Mouse (Mus musculus) lung, embryonic 16.5 days (tissue): ENCODE data around the gene Rfxap. TPM values are rescaled to one million over a fixed set of nuclear protein-coding genes. Genes with fewer than 3 reads are reported as not detected.

Source experiments
- ATAC-seq: fragments of 200-750 bp; cut with Nextera tagmentation; 2 replicates; pipeline ENCODE4 v1.8.0; 2017; ENCODE audit warnings: low read depth, mild to moderate bottlenecking, moderate library complexity
- H3K27ac ChIP-seq: fragments of 300-500 bp; sonication (generic); 2 replicates; pipeline ENCODE4 v1.5.1; 2014; ENCODE audit warnings: mild to moderate bottlenecking, control low read depth, low read length
- H3K27me3 ChIP-seq: fragments of 300-500 bp; sonication (generic); 2 replicates; pipeline ENCODE4 v1.6.1; 2014; ENCODE audit warnings: low read depth, low read length, mixed read lengths; ENCODE audit not compliant: control insufficient read depth, insufficient read depth
- H3K36me3 ChIP-seq: fragments of 300-500 bp; sonication (generic); 2 replicates; pipeline ENCODE4 v1.6.1; 2014; ENCODE audit warnings: low read length; ENCODE audit not compliant: control insufficient read depth, insufficient read depth
- H3K4me1 ChIP-seq: fragments of 300-500 bp; sonication (generic); replicated peaks from 2 replicates; pipeline ENCODE4 v1.6.1; 2014; ENCODE audit warnings: low read length, mixed read lengths; ENCODE audit not compliant: control insufficient read depth, insufficient read depth
- H3K4me2 ChIP-seq: fragments of 300-500 bp; sonication (generic); 2 replicates; pipeline ENCODE4 v1.6.1; 2014; ENCODE audit warnings: low read depth, low read length, control low read depth
- H3K4me3 ChIP-seq: fragments of 300-500 bp; sonication (generic); 2 replicates; pipeline ENCODE4 v1.5.1; 2014; ENCODE audit warnings: mild to moderate bottlenecking, low read length, control low read depth
- H3K9ac ChIP-seq: fragments of 300-500 bp; sonication (generic); 2 replicates; pipeline ENCODE4 v1.6.1; 2014; ENCODE audit warnings: low read length, control low read depth
- H3K9me3 ChIP-seq: fragments of 300-500 bp; sonication (generic); 2 replicates; pipeline ENCODE4 v1.6.1; 2016; ENCODE audit warnings: low read length; ENCODE audit not compliant: control insufficient read depth
- WGBS: fragments of 180-500 bp; shearing (Covaris S2); extraction: QIAGEN DNeasy Blood & Tissue Kit; methylation state at CpG from one replicate; pipeline ENCODE4 v1.1.7; 2014; 5-methylcytosine and 5-hydroxymethylcytosine counted together
- polyA plus RNA-seq: library from polyadenylated mRNA; unstranded; fragments of >200 nt; fragmentation: Nextera tagmentation; extraction: Ambion mirVana; gene quantifications from 2 replicates; pipeline ENCODE4 v1.2.1, GENCODE M21; 2015

The Rfxap gene
- polyA plus RNA-seq, 1 experiment from 2014 or later: 25.4 TPM

DNA sequence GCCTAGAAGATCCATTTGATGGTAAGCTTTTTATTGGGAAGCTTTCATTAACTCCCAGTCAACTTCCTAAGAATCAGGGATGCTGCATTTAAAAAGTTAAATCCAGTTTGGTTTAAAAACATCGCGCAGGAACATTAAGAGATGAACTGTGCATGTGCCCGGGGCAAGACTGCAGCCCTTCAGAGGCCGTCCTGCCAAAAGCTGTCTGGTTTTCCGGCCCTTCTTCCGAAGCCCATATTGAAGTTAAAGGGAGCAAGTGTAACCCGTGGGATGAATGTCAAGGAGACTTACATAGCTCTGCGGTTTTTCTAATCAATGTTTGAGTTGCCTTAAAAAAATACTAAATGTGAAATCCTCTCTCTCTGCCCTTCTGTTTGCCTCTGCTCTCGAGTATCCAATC, 48.4 kb downstream of the Rfxap start:
- ATAC-seq: no peak
- Histone ChIP-seq H3K4me1 (peaks cover 32% of the 10 kb centered on the region), H3K27me3 (no peaks in the 10 kb centered on the region; the same call in 1 of the 2 replicates), H3K27ac (no peak overlapping the region), H3K9me3 (no peaks in the 10 kb centered on the region), H3K36me3 (no peaks in the 10 kb centered on the region), H3K4me2 (no peak overlapping the region), H3K4me3 (no peak overlapping the region), H3K9ac (no peak overlapping the region)
- 60% methylated on average over 9 of the region's 9 CpGs for WGBS

DNA sequence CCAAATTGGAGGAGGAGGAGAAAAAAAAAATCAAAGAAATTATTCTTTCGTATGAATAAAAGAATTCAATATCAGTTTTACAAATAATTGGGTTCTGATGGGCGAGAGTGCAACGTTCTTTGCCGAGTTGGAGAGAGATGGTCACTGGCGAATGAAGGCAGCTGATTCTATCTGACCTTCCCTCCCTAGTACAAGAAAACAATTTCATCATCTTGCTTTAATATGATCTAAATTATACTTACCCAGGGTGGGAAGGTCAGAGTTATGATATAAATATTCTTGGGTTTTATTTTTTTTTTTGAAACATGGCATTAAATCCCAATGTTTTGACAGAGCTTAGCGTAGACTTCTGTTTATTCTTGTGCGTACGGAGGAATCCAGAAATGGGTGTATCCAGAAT, 50.1 kb downstream of the Rfxap start:
- H3K9ac ChIP-seq: no peak overlapping the region
- no peaks in the 10 kb centered on the region; the same call in 1 of the 2 replicates for H3K27me3 ChIP-seq
- no peak overlapping the region for H3K27ac ChIP-seq
- no peak overlapping the region for H3K4me3 ChIP-seq
- peak overlapping the region; percentile 37 for H3K4me2 ChIP-seq
- no peaks in the 10 kb centered on the region for H3K9me3 ChIP-seq
- ATAC-seq: no peak
- no peaks in the 10 kb centered on the region for H3K36me3 ChIP-seq
- WGBS: 52% methylated on average over 8 of the region's 8 CpGs
- H3K4me1 ChIP-seq: peaks cover 29% of the 10 kb centered on the region

DNA sequence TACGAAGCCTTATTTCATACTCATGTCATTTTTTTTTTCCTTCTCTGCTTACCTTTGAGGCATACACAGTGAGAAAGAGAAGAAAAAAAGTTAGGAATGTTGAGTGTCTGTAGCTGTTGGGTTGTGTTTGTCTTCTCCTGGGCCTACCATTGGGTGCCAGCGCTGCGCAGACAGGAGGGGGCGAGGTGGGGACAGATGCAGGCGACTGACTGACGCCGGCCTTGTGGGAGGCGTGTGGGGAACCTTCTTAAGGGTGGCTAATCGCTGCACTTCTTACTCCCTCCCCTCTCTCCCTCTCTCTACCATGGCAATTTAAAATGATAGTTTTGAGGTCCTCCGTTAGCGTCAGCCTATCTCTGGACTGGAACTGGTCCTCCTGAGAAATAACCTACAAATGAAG, 51.5 kb downstream of the Rfxap start:
- H3K4me3 ChIP-seq: peak overlapping the region; percentile 82
- peak overlapping the region; percentile 85 for H3K9ac ChIP-seq
- no peaks in the 10 kb centered on the region for H3K9me3 ChIP-seq
- no peaks in the 10 kb centered on the region; the same call in 1 of the 2 replicates for H3K27me3 ChIP-seq
- peak overlapping the region; percentile 98 for H3K4me2 ChIP-seq
- ATAC-seq: peak; percentile 76
- H3K36me3 ChIP-seq: peaks cover under 1% of the 10 kb centered on the region
- H3K27ac ChIP-seq: peak overlapping the region; percentile 88
- H3K4me1 ChIP-seq: peaks cover 29% of the 10 kb centered on the region
- 0% methylated on average over 11 of the region's 11 CpGs for WGBS

DNA sequence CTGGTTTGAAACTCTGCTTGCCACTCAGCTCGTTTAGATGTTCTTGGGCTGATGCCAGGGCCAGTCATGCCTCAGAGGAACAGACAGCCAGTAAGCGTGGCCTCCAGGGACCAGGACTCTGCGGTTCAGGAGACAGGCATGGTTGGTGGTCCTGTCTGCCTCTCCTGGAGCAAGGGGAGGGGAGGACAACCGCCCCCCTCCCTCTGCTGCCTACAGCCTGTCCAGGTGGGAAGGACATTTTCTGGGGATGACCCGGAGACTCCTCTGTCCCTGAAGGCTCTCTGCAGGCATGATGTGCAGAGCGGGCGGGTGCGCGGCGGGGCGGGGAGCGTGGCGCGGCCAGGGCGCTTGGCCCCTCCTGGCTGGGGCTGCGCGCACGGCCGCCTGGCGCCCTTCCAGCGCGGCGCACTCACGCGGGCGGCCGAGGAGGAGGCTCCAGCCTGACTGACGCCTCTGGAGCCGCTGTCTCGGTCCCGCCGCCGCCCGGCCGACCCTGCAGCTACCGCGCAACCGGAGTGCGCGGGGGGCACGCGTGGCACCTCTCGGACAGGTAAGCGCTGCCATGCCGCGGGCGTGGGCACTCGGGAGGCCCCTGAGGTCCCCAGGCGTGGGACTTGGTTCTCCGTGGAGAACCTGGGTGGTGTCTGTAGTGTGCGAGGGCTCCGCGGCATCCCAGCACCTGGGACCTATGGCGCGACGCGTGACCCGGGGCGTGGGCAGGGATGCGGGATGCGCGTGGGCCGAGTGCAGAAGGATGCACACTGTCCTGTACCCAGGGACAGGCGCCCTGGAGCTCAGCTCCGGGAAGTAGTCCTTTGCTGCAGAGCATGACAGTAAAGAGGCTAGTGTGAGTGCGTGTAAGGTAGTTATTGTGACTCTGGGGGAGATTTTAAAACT, 52.2 kb downstream of the Rfxap start, which contains the start of gene Smad9:
Gene Smad9, plus strand, starts transcription at position 438 of the 897 bp plus-strand sequence.
- H3K4me3 ChIP-seq: peak within 1 kb of the TSS; percentile 82
- H3K9ac ChIP-seq: peak within 1 kb of the TSS; percentile 85
- H3K4me2 ChIP-seq: peak within 1 kb of the TSS; percentile 98
- H3K4me1 ChIP-seq: peaks cover 22% of the 10 kb centered on the region
- under 1% methylated on average over 40 of the region's 66 CpGs for WGBS
- H3K27ac ChIP-seq: peak within 1 kb of the TSS; percentile 88
- H3K36me3 ChIP-seq: peaks cover 6% of the 10 kb centered on the region
- H3K9me3 ChIP-seq: no peaks in the 10 kb centered on the region
- no peaks in the 10 kb centered on the region; the same call in 1 of the 2 replicates for H3K27me3 ChIP-seq
- peak; percentile 90 for ATAC-seq

DNA sequence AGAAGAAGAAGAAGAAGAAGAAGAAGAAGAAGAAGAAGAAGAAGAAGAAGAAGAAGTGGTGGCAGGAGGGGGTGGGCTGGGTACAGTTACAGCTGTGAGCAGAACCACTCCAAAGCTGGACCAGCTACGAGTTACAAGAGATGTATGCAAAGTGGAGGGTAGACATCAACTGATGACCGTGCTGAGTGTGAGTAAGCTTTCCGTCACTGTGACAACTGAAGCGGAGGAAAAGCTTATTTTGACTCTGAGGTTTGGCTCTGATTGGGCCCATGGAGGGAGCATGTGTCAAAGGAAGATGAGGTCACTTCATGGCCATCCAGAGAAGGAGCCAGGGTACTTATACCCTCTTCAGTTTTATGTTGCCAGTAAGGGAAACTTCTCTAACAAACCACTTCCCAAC, 54.2 kb downstream of the Rfxap start:
- peaks cover 20% of the 10 kb centered on the region for H3K4me1 ChIP-seq
- no peaks in the 10 kb centered on the region for H3K9me3 ChIP-seq
- no peaks in the 10 kb centered on the region; the same call in 1 of the 2 replicates for H3K27me3 ChIP-seq
- no peak overlapping the region for H3K9ac ChIP-seq
- H3K4me3 ChIP-seq: no peak overlapping the region
- 61% methylated on average over 4 of the region's 4 CpGs for WGBS
- H3K27ac ChIP-seq: no peak overlapping the region
- ATAC-seq: no peak
- H3K4me2 ChIP-seq: no peak overlapping the region
- peaks cover 21% of the 10 kb centered on the region for H3K36me3 ChIP-seq

Other genes with a start within 250 kb of the Rfxap start
- gene Supt20, start 115.0 kb downstream of the Rfxap start, polyA plus RNA-seq: 97.1 and 98.8 TPM in 2 replicates
- 0.67 TPM in 1 of 2 replicates, not detected in the other for gene Gm21958, start 93.4 kb downstream of the Rfxap start, polyA plus RNA-seq
- 119 and 123 TPM in 2 replicates for gene Exosc8, start 72.4 kb downstream of the Rfxap start, polyA plus RNA-seq
- 50.5 and 51.9 TPM in 2 replicates for gene Alg5, start 72.3 kb downstream of the Rfxap start, polyA plus RNA-seq
- 1.8 and 2.4 TPM in 2 replicates for gene Smad9, start 52.2 kb downstream of the Rfxap start, polyA plus RNA-seq
- gene Sertm1, start 108.1 kb upstream of the Rfxap start, polyA plus RNA-seq: not detected in 2 replicates
- 13.1 and 15.6 TPM in 2 replicates for gene Ccna1, start 247.7 kb upstream of the Rfxap start, polyA plus RNA-seq